Mouse (Mus musculus) C2C12 (cell line): ENCODE measurements around the gene Nfatc2ip.

Experiments
- CTCF ChIP-seq: IDR thresholded peaks from one replicate; pipeline ENCODE4 v1.5.1; 2011; ENCODE audit not compliant: control insufficient read depth, insufficient read depth, insufficient read length
- MYOG ChIP-seq: IDR thresholded peaks from one replicate; pipeline ENCODE4 v1.6.1; 2011; ENCODE audit not compliant: control insufficient read depth, insufficient read length; ENCODE audit errors: extremely low read depth

GRCm38 (mm10) chr7:126436851-126437250 is 40.3 kb upstream of the Nfatc2ip start:
- TF ChIP-seq CTCF (peak; percentile 91), MYOG (no peak)
